Mouse (Mus musculus) spleen, postnatal 4 days (tissue): ENCODE results near the gene Kif3c.

Source experiments
- DNase-seq, 2 experiments: peaks; one replicate each; pipeline ENCODE4 v3.0.0; 2022; ENCODE audit warnings: low spot score in 2 of 2

Gene Kif3c

DNA sequence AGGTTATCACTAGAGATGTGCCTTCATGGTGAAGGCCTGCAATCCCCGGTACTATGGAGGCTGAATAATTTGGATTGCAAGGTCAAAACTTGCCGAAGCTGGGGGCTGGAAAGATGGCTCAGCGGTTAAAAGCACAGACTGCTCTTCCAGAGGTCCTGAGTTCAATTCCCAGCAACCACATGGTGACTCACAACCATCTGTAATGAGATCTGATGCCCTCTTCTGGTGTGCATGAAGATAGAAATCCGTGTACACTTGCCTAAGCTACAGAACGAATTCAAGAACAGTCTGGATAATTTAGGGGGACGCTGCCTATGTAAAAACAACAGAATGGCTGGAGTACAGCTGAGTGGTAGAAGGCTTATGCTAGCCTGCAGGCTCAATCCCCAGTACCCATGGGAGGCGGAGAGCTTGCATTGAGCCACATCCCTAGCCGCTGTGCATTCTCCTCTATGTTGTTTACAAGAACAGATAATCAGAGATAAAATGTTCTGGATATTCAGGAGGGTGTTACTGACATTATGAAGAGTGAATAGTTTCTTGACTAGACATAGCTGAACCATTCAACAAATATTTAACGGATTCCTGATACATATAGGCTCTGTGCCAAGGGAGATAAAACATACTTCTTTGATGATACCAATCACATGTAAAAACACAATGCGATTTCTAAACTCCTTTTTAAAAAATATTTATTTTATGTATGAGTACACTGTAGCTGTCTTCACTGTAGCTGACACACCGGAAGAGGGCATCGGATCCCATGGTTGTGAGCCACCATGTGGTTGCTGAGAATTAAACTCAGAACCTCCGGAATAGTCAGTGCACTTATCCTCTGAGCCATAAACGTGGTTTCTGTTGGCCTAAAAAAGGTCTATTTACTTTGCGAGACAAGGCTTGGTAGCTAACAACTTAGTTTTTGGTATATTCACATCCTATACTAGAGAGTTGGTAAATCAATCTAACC lies 60.7 kb downstream of the Kif3c start:
- DNase-seq = no peak

DNA sequence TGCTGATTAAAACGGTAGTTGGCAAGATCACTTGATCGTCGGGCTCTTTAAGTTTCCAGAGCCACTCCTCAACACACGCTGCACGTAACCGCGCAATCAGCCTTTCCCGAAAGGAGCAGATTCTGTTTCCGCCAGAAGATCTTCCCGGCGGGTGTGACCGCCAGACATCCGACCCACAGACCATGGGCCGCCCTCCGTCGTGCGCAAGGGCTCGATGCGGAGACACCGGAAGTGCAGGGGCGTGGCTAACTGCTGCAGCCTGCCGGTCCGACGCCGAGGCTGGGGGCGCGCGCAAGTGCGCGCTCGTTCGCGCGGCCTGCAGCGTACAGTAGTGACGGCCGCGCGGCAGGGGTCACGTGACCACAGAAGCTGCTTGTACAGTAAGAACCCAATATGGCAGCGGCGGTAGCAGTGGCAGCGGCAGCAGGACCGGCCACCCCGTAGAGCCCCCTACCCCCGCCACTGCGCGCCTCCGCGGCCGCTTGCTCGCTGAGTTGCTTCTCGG lies 61.6 kb downstream of the Kif3c start, which contains the start of gene Asxl2:
Gene Asxl2 (plus strand): TSS at position 328 of the 505 bp plus-strand sequence.
- peak; percentile 98 to 99 for DNase-seq

DNA sequence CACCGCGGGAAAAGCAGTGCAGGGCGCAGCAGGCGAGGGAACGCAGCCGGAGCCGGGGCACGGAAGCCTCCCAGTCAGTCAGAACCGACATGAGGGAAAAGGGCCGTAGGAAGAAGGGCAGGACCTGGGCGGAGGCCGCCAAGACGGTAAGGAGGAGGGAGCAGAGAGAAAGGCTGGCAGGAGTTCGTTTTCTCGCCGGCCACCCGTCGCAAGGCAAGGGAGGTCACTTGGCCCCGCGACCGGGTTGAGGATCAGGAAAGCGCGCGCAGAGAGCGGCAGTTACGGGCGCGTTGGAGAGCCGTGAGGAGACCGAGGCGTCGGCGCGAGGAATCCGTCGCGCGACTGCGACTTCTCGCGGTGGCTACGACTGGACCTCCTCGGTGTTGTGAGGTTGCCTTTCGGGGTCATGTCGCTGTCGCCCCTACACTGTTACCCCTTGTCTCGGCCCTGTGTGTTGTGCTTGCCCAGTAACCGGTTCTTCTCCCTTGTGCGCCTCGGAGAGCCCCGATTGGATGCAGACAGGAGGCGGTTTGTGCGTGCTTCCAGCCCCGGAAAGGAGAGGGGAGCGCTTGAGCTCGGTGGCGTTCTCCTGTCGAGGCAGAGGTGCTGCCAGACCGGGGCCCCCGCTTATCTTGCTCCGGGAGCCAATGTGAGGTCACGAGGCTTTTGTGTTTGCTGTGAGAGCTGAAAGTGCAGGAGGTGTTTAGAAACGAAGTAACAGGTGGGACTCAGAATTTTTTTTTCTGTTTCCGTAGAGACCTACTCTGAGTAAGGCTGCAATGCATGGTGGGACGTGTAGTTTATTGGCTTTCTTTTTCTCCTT lies 62.3 kb downstream of the Kif3c start:
- peak; percentile 76 to 87 for DNase-seq

DNA sequence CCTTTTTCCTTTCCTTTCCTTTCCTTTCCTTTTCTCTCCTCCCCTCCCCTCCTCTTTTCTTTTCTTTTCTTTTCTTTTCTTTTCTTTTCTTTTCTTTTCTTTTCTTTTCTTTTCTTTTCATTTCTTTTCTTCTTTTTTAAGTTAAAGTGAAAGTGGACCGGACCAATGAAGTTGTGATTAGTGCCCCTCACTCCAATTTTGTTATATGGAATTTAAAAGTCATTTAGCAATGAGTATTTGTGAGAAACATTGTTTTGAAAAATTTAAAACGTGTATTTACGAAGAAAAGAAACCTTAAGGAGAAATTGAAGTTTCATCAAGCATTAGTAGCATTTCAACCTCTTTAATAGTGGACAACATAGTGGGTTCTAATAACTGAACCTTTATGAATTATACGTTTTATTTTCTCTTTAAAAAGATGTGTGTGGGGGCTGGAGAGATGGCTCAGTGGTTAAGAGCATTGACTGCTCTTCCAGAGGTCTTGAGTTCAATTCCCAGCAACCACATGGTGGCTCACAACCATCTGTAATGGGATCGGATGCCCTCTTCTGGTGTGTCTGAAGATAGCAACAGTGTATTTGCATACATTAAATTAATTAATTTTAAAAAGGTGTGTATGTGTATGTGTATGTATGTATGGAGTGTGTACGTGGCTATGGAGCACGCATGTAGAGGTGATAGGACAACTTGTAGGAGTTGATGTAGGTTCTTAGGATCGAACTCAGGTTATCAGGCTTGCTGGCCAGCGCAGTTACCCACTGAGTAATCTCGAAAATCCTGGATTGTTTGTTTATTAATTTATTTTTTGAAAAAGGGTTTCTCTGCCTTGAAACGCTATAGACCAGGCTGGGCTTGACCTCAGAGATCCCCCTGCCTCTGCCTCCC lies 63.2 kb downstream of the Kif3c start:
- DNase-seq = no peak

GRCm38 (mm10) chr12:3429681-3430442 lies 64.9 kb downstream of the Kif3c start:
- DNase-seq = no peak

GRCm38 (mm10) chr12:3430443-3430753 lies 65.5 kb downstream of the Kif3c start:
- DNase-seq = no peak

- DNase-seq = no peak
Observed at GRCm38 (mm10) chr12:3430985-3431384, 66.1 kb downstream of the Kif3c start.

DNA sequence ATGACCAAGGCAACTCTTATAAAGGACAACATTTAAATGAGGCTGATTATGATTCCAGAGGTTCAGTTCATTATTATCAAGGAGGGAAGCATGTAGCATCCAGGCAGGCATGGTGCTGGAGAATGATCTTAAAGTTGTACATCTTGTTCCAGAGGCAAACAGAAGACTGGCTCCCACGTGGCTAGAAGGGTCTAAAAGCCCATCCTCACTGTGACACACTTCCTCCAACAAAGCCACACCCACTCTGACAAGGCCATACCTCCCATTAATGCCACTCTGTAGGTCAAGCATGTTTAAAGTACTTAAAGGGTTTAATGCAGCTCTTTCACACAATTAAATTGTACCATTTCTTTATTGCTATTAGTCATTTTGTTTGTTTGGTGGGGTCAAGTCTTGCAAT lies 68.8 kb downstream of the Kif3c start:
- no peak for DNase-seq

DNA sequence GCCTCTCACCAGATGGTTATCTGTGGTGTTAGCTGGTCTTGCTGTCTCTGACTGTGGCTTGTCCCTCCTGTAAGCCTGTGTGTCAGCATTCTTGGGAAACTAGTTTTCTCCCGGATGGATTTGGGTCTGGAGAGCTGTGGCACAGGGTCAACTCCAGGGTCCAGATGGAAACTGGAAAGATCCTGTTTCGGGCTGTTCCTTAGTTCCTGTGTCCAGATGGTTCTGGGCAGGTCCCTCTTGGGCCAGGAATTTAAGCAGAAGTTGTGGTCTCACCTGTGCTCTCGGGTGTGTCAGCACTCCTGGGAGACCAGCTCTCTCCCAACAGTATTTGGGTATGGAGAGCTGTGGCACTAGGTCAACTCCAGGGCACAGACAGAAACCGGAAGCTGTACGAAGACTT lies 71.5 kb downstream of the Kif3c start:
- no peak for DNase-seq

DNA sequence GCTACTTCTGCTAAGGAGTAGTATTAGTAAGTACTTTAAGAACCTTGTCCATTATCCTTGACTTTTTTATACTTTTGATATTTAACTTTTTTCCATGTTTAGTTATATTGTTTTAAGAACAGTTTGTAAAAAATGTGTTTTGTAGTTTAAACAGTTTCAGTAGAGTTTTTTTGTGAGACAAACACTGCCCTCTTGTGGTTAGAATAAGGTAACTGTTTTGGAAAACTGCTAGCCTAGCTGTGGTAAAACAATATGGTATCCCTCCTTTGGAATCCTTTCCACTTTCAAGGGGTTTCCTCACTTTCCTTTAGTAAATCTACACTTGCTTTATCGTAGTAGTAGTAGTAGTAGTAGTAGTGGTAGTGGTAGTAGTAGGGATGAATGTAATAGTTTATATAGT lies 72.9 kb downstream of the Kif3c start:
- DNase-seq = no peak

DNA sequence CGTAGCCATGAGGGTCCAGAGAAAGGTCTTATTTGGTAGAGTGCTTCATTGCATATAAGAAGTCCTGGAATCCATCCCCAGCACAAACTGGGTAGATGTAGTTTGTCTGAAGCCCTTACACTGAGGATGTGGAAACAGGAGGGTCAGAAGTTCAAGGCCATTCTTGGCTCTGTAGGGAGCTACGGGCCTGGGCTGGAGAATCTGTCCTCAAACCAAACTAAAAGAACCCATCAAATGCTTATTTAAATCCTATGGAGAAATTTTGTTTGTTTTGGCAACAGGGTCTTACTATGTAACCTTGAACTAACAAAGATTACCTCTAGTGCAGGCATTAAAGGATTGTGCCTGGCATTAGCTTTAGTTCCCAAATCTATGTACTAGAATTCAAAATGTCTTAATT lies 76.0 kb downstream of the Kif3c start:
- DNase-seq = no peak

DNA sequence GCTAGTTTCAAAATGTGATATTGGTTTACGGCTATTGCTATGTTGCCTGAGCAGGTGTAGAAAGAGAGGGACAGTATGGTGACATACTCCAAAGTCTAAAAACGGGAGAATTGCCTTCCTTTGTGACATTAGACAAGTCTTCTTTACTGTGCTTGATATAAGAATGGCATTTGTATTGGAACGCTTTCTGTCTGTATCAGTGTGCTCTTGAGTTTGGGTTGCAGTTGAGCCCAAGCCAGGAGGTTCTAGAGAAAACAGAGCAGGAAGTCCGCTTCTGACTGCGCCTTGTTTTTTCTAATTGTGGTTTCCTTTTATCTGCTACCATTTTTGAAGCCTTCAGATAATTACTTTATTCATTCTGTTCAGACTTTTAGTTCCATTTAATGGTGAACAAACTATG lies 76.4 kb downstream of the Kif3c start:
- DNase-seq = no peak

DNA sequence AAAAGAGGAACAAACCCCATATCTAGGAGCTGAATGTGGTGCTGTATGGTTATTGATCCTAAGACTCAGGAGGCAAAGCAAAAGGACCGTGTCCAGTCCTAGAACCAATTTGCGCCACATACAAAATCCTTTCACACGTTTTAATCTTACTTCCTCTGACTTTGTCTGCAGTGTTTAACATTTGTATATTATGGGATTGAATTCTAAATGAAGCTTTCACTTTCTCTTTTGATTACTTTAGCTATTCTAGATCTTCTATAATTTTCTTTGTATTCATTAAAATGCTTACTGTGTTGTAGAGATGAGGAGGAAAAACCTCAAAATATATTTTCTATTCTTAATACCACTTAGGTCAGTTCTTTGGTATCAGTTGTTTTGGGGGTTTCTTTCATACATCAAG lies 88.6 kb downstream of the Kif3c start:
- DNase-seq = no peak
